Mouse (Mus musculus): Measurements from ENCODE around the gene Qprt.
"Not testable (repeated sequence)": the region's sequence is repeated elsewhere in the genome, so short reads cannot be mapped to it uniquely, and the experiment has no call there.

Gene Qprt

GRCm38 (mm10) chr7:127098521-127098920, 23.5 kb downstream of the Qprt start:
- no peak for DNase-seq (ENCODE audit: low read depth)

GRCm38 (mm10) chr7:127096456-127096855, 25.6 kb downstream of the Qprt start:
- no peak for DNase-seq (ENCODE audit: low read depth)

GRCm38 (mm10) chr7:127093914-127094313, 28.1 kb downstream of the Qprt start:
- DNase-seq (ENCODE audit: low read depth): no peak

- DNase-seq (ENCODE audit: low read depth): peak; percentile 79
Observed at GRCm38 (mm10) chr7:127091114-127091896, 30.7 kb downstream of the Qprt start, which contains the start of gene AI467606. TSS of gene AI467606 (plus strand) at chr7:127091359.

- DNase-seq (ENCODE audit: low read depth): no peak
Observed at GRCm38 (mm10) chr7:127090154-127091113, 31.6 kb downstream of the Qprt start.

- no peak for DNase-seq (ENCODE audit: low read depth)
Observed at GRCm38 (mm10) chr7:127088901-127089845, 32.9 kb downstream of the Qprt start.

GRCm38 (mm10) chr7:127088083-127088482, 33.9 kb downstream of the Qprt start:
- DNase-seq (ENCODE audit: low read depth): no peak

- DNase-seq (ENCODE audit: low read depth): not testable (repeated sequence)
Observed at GRCm38 (mm10) chr7:127087278-127088010, 34.6 kb downstream of the Qprt start, which contains the start of gene Zg16. TSS of gene Zg16 (minus strand) at chr7:127087328.

GRCm38 (mm10) chr7:127085751-127086150, 36.3 kb downstream of the Qprt start:
- DNase-seq (ENCODE audit: low read depth): not testable (repeated sequence)

GRCm38 (mm10) chr7:127084794-127085193, 37.2 kb downstream of the Qprt start:
- no peak for DNase-seq (ENCODE audit: low read depth)

- DNase-seq (ENCODE audit: low read depth): no peak
Observed at GRCm38 (mm10) chr7:127083689-127084088, 38.3 kb downstream of the Qprt start.

GRCm38 (mm10) chr7:127082995-127083394, 39.0 kb downstream of the Qprt start:
- no peak for DNase-seq (ENCODE audit: low read depth)

- no peak for DNase-seq (ENCODE audit: low read depth)
Observed at GRCm38 (mm10) chr7:127082271-127082670, 39.8 kb downstream of the Qprt start.

GRCm38 (mm10) chr7:127080045-127080444, 42.0 kb downstream of the Qprt start:
- no peak for DNase-seq (ENCODE audit: low read depth)

- DNase-seq (ENCODE audit: low read depth): no peak
Observed at GRCm38 (mm10) chr7:127077692-127078091, 44.3 kb downstream of the Qprt start.

- no peak for DNase-seq (ENCODE audit: low read depth)
Observed at GRCm38 (mm10) chr7:127076188-127076587, 45.8 kb downstream of the Qprt start.

GRCm38 (mm10) chr7:127073221-127073620, 48.8 kb downstream of the Qprt start:
- DNase-seq (ENCODE audit: low read depth): no peak

- DNase-seq (ENCODE audit: low read depth): no peak
Observed at GRCm38 (mm10) chr7:127070871-127071413, 51.1 kb downstream of the Qprt start.

GRCm38 (mm10) chr7:127066317-127066716, 55.7 kb downstream of the Qprt start:
- DNase-seq (ENCODE audit: low read depth): no peak

GRCm38 (mm10) chr7:127065538-127065937, 56.5 kb downstream of the Qprt start:
- DNase-seq (ENCODE audit: low read depth): no peak

Data from c-Kit-positive CD71-positive TER-119-negative erythroid progenitor cells, embryonic 14.5 days (primary cell).